Mouse (Mus musculus): ENCODE measurements around the gene Olfr1293-ps.

The Olfr1293-ps gene

DNA sequence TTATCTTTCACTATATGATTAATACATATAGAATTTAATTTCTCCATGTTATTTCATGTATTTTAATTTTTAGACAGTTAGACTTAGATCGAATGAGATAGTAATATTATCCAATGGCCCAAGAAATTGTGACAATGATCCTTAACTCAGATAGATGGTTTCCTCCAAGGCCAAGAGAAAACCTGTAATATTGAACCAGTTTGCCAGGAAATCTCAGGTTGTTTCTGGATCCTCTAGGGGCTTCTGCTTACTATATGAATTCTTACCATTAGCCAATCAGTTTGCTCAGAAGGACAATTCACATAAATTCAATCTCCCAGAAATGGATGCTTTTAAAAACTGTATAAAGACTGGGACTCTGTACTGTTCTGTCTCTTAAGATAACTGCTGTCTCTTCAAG is at the start of gene Olfr1293-ps:
Olfr1293-ps (plus strand) TSS at position 301 of the 400 bp plus-strand sequence.
- in situ Hi-C loops (cut with MboI; ENCODE audit: low pct_unique_long_range_greater_than_20kb in 1 of 2, low sequenced_read_pairs in 2 of 2, unreplicated experiment in 1 of 2): no loop called here

GRCm38 (mm10) chr2:111480519-111480918 is 44.5 kb upstream of the Olfr1293-ps start, which contains the start of gene Olfr1289:
Olfr1289 (plus strand) TSS chr2:111480819.
- in situ Hi-C loops (cut with MboI; ENCODE audit: low pct_unique_long_range_greater_than_20kb in 1 of 2, low sequenced_read_pairs in 2 of 2, unreplicated experiment in 1 of 2): no loop called here

GRCm38 (mm10) chr2:111493729-111494128 is 31.3 kb upstream of the Olfr1293-ps start, which contains the start of gene Olfr1290:
Olfr1290 (minus strand) TSS chr2:111493829.
- in situ Hi-C loops (cut with MboI; ENCODE audit: low pct_unique_long_range_greater_than_20kb in 1 of 2, low sequenced_read_pairs in 2 of 2, unreplicated experiment in 1 of 2): no loop called here

DNA sequence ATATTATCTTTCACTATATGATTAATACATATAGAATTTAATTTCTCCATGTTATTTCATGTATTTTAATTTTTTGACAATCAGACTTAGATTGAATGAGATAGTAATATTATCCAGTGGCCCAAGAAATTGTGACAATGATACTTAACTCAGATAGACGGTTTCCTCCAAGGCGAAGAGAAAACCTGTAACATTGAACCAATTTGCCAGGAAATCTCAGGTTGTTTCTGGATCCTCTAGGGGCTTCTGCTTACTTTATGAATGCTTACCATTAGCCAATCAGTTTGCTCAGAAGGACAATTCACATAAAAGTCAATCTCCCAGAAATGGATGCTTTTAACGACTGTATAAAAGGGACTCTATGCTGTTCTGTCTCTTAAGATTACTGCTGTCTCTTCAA is 28.1 kb upstream of the Olfr1293-ps start, which contains the start of gene Olfr1291-ps1:
Olfr1291-ps1 (plus strand) TSS at position 301 of the 400 bp plus-strand sequence.
- in situ Hi-C loops (cut with MboI; ENCODE audit: low pct_unique_long_range_greater_than_20kb in 1 of 2, low sequenced_read_pairs in 2 of 2, unreplicated experiment in 1 of 2): no loop called here

- in situ Hi-C loops (cut with MboI; ENCODE audit: low pct_unique_long_range_greater_than_20kb in 1 of 2, low sequenced_read_pairs in 2 of 2, unreplicated experiment in 1 of 2): no loop called here
Measured at GRCm38 (mm10) chr2:111517451-111517850, 7.6 kb upstream of the Olfr1293-ps start.

DNA sequence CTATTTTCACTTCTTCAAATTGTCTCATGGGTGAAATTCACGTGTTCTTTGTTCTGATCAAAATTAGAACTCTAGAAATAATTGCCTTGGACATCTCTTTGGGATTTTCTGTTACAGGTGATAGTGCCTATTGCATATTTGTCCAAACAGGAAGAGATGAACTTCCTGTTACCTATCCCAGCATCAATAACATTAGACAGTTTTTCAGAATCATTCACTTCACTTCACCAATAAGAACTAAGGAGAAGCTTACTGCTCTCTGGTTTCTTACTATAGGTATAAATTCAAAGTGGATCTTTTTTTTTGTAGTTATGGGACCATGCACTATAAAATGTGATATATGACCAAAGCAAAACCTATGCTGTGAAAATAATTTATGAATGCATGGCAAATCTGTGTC is 15.2 kb downstream of the Olfr1293-ps start, which contains the start of gene Olfr1294:
Olfr1294 (minus strand) TSS at position 101 of the 400 bp plus-strand sequence.
- in situ Hi-C loops (cut with MboI; ENCODE audit: low pct_unique_long_range_greater_than_20kb in 1 of 2, low sequenced_read_pairs in 2 of 2, unreplicated experiment in 1 of 2): no loop called here

GRCm38 (mm10) chr2:111569581-111569980 is 44.6 kb downstream of the Olfr1293-ps start, which contains the start of gene Olfr1295:
Olfr1295 (minus strand) TSS chr2:111569681.
- in situ Hi-C loops (cut with MboI; ENCODE audit: low pct_unique_long_range_greater_than_20kb in 1 of 2, low sequenced_read_pairs in 2 of 2, unreplicated experiment in 1 of 2): no loop called here
